Mouse (Mus musculus) myocyte (in vitro differentiated cells): ENCODE data around the gene Lama5.

Experiments used
- MAX ChIP-seq: IDR thresholded peaks from one replicate; pipeline ENCODE4 v1.6.1; 2011; ENCODE audit warnings: low read depth, mild to moderate bottlenecking, control low read depth
- MYOD1 ChIP-seq, 3 experiments: IDR thresholded peaks; one replicate each; pipeline ENCODE4 v1.6.1; 2011; ENCODE audit warnings: control low read depth in 2 of 3, low read depth in 2 of 3, mild to moderate bottlenecking in 2 of 3, moderate library complexity in 1 of 3; ENCODE audit not compliant: insufficient read length in 2 of 3, control insufficient read depth in 1 of 3
- MYOG ChIP-seq, 3 experiments: IDR thresholded peaks; one replicate each; pipeline ENCODE4 v1.6.1; 2011; ENCODE audit warnings: control low read depth in 2 of 3, low read depth in 2 of 3, mild to moderate bottlenecking in 2 of 3; ENCODE audit not compliant: insufficient read length in 2 of 3, control insufficient read depth in 1 of 3, insufficient read depth in 1 of 3
- POLR2A ChIP-seq: IDR thresholded peaks from one replicate; pipeline ENCODE4 v1.6.1; 2011; ENCODE audit warnings: low read depth, mild to moderate bottlenecking, control low read depth, moderate library complexity; ENCODE audit not compliant: insufficient read length
- POLR2AphosphoS2 ChIP-seq: IDR thresholded peaks from one replicate; pipeline ENCODE4 v1.6.1; 2011; ENCODE audit warnings: low read depth, control low read depth; ENCODE audit not compliant: insufficient read length
- REST ChIP-seq: IDR thresholded peaks from one replicate; pipeline ENCODE4 v1.6.1; 2011; ENCODE audit warnings: mild to moderate bottlenecking, control low read depth, moderate library complexity; ENCODE audit not compliant: insufficient read depth, insufficient read length
- TCF12 ChIP-seq: IDR thresholded peaks from one replicate; pipeline ENCODE4 v1.6.1; 2011; ENCODE audit warnings: mild to moderate bottlenecking, control low read depth; ENCODE audit not compliant: poor library complexity, insufficient read depth, severe bottlenecking
- TCF3 ChIP-seq: IDR thresholded peaks from one replicate; pipeline ENCODE4 v1.6.1; 2011; ENCODE audit warnings: low read depth, control low read depth; ENCODE audit not compliant: insufficient read length
- USF1 ChIP-seq: IDR thresholded peaks from one replicate; pipeline ENCODE4 v1.6.1; 2011; ENCODE audit warnings: low read depth, mild to moderate bottlenecking, control low read depth, moderate library complexity

- no peak for TF ChIP-seq MAX
- no peak for TF ChIP-seq MYOD1 (IDR thresholded peaks at IDR 0.05; ENCODE audit: control insufficient read depth in 1 of 3, insufficient read length in 2 of 3, low read depth in 2 of 3)
- no peak for TF ChIP-seq REST
- no peak for TF ChIP-seq POLR2A
- TF ChIP-seq TCF12: no peak
- TF ChIP-seq USF1: no peak
- TF ChIP-seq MYOG (IDR thresholded peaks at IDR 0.05; ENCODE audit: control insufficient read depth in 1 of 3, insufficient read depth in 1 of 3, insufficient read length in 2 of 3, low read depth in 2 of 3): no peak
- TF ChIP-seq TCF3: no peak
- TF ChIP-seq POLR2AphosphoS2: no peak
Observed at GRCm38 (mm10) chr2:180234353-180234752, 8.7 kb upstream of the Lama5 start.
